Mouse (Mus musculus): ENCODE data around the gene Kctd12.

Kctd12 gene

DNA sequence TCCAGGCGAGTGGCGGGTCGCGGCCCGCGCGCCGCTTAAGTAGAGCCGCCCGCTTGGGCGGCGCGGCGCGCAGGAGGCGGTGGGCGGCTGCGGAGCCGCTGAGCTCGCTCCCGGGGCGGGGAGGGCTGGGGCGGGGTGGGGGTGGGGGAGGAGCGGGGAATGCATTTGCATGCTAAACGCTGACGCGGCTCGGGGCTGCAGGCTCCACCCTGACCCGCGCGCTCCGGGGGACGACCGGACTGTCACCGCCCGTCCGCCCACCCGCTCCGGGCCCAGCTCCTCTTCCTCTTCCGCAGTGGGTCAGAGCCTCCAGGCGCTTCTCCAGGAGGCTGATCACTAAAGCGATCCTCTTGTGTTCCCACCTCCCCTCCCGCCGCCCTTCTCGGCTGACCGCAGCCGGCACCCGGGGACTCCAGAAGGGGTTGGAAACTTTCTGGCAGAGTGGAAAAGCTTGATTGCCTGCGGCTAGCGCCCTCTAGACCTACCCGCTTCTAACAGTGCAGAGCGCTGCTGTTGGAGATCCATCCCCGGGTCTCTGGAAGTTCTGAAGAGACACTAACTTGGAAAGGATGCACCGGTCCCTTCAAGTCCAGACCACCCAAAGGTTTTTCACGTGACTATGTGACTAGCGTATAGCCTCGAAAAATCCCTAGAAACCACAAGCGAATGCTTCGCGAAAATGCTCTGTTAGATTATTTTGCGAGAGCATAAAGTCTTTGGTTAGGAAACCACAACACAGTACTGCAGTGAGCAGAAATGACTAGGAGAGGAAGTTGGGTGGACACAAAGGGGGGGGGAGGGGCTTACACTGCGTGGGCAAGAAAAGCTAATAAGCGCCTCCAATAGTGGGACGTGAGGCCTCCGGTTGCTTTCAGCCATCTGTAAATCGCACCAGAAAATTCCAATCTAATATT lies at the start of gene Kctd12:
Gene Kctd12 (minus strand): TSS at position 11 of the 914 bp plus-strand sequence.
- peak; percentile 50 for DNase-seq (ENCODE audit: low spot score)

GRCm38 (mm10) chr14:103029203-103029602 lies 46.8 kb upstream of the Kctd12 start:
- no peak for DNase-seq (ENCODE audit: low spot score)

- DNase-seq (ENCODE audit: low spot score): no peak
Observed at GRCm38 (mm10) chr14:103020046-103020445, 37.6 kb upstream of the Kctd12 start.

- peak; percentile 49 for DNase-seq (ENCODE audit: low spot score)
Observed at GRCm38 (mm10) chr14:103017009-103017408, 34.6 kb upstream of the Kctd12 start.

DNA sequence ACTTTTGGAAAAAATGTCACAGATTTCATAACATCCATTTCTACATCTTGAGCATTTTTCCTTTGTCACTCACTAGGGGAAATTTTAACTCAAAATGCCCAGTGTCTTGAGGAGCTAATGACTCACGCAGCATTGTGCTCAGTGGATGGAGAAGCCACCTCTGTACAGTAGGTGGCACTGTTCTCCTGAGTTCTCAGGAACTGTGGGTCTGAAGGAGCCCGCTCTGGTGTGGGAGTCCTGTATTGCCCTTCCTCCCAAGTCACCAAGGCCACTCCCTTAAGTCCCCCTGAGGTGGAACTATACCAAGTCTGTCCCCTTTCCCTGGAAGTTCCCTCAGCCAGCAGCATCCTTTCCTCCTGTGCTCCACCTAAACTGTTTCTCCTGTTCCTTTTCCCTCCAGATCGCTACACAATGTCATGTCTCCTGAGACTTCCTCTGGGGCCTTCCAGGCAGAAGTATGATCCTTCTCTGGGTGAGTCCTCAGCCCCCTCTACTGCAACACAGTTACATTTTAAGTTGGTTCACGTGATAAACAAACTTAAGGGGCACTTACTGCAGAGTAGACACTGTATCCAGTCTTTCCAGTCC lies 30.2 kb upstream of the Kctd12 start:
- peak; percentile 41 for DNase-seq (ENCODE audit: low spot score)

DNA sequence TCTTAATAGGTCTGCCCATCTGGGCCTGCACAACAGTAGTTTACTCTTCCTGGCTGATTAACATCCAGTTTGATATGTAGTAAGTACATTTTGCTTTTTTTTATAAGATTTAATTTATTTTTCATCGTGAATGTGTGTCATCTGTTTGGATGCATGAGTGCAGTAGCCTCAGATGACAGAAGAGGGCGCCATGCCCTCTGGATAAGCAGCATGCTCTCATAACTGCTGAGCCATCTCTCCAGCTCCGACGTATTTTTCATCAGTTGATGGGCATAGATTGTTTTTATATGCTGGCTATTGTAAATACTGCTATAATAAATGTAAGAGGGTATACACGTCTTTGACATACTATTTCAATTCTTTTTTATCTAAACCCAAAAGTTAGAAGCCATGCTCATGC lies 29.3 kb upstream of the Kctd12 start:
- peak; percentile 22 for DNase-seq (ENCODE audit: low spot score)

DNA sequence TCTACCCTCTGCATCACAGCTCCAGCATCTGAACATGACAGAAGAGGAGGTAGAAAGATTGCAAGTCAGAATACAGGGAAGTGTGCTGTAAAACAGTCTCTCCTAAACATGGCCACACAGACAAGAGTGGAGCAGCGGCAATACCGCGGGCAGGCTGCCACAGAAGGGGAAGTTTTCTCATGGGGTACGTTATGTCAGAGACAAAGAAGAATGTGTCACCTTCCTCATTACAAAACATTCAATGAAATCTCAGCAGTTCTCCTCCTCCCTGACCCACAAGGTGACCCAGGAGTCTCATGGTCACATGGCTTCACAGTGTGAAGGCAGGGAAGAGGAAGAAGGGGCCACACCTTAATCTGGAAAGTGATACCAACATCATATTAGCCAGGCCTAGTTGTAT lies 25.3 kb upstream of the Kctd12 start:
- no peak for DNase-seq (ENCODE audit: low spot score)

- DNase-seq (ENCODE audit: low spot score): peak; percentile 31
Observed at GRCm38 (mm10) chr14:102994662-102995561, 12.5 kb upstream of the Kctd12 start.

GRCm38 (mm10) chr14:102990765-102991164 lies 8.3 kb upstream of the Kctd12 start:
- no peak for DNase-seq (ENCODE audit: low spot score)

DNA sequence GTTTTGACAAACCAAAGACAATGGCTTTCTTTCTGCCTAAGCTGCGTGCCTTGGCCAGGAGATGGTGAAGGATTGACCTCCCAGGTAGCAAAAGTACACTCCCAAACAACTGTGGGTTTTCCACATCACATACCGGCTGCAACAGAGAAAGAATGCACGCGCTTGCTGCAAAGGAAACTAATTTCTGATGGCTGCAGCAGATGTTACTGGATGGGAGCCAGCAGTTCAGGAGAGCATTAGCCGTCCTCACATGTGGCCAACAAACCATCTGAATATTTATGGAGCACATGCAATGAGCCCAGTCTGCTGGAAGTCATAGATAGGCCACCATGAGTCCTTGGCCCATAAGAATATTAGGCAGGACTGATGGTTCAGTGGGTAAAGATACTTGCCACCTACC lies 7.4 kb upstream of the Kctd12 start:
- no peak for DNase-seq (ENCODE audit: low spot score)

GRCm38 (mm10) chr14:102989254-102989653 lies 6.8 kb upstream of the Kctd12 start:
- DNase-seq (ENCODE audit: low spot score): no peak

DNA sequence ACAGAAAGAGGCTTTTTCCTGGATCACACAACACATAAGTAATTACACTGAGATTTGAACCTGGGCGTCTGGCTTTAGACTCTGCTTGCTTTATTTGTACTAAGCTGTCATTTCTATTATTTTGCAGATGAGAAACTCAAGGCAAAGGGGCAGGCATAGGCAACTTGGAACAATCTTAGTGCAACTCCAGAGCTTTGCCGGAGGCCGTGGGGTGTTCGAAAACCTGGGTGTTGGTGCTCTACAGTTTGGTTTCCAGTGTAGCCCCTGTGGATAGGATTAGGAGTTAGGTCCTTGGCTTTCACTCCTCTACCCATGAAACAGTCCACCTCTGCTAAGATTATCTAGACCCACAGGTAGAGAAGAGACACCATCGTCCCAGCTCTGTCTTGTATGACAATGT lies 5.2 kb upstream of the Kctd12 start:
- no peak for DNase-seq (ENCODE audit: low spot score)

DNA sequence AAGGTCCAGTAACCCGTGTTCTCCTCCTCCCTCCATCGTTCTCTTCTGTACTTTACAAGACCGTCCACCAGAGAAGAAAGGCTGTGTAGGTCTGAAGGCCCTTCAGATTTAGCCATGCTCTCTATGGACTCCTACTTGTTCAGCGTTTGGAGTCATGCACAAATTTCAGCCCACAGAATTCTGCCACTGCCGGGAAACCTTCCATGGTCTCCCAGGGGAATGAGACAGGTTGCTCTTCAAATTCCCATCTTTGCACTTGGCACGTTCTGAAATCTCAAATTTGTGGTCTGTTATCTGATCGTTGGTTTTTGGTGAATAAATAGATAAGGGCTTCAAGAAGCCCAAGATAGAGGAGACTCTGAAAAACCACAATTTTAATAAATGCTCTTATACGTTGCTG lies 1.2 kb upstream of the Kctd12 start:
- DNase-seq (ENCODE audit: low spot score): no peak

GRCm38 (mm10) chr14:102982016-102982626 lies 316 bp downstream of the Kctd12 start:
- no peak for DNase-seq (ENCODE audit: low spot score)

- peak; percentile 31 for DNase-seq (ENCODE audit: low spot score)
Observed at GRCm38 (mm10) chr14:102981441-102982015, 909 bp downstream of the Kctd12 start.

DNA sequence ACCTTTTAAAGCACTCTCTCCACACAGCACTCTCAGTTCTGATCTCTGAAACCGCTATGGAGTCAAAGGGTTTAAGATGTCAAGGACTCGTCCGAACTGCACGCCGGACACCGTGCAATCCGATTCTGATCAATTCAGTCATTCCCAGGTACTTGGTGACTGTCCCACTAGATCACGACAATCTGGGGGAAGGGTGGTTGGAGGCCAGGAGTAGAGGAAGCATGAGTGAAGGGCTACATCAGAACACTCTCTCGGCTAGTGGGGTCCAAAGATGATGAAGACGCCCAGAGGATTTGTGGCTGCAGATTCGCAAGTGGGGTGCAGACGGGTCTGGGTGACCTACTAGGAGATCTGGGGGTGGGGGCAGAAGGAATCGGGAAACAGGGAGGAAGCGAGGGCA lies 1.5 kb downstream of the Kctd12 start:
- no peak for DNase-seq (ENCODE audit: low spot score)

DNA sequence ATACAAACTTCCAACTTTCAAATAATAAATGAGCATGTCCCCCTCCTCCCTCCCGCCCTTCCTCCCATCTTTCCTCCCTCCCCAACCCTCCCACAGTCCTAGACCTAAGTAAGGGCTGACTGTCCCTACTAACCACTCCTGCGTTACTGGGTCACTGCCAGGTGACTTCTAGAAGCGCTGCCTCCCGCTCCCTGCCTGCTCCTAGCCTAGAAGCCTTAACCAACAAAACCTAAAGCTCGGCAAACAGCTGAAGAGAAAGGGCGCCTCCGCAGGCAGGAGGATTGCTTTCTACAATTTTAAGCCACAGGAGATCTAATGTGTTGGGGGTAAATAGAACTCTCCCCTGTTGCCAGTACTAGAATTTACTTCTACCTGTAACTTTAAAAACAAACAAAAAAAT lies 2.0 kb downstream of the Kctd12 start:
- peak; percentile 29 for DNase-seq (ENCODE audit: low spot score)

DNA sequence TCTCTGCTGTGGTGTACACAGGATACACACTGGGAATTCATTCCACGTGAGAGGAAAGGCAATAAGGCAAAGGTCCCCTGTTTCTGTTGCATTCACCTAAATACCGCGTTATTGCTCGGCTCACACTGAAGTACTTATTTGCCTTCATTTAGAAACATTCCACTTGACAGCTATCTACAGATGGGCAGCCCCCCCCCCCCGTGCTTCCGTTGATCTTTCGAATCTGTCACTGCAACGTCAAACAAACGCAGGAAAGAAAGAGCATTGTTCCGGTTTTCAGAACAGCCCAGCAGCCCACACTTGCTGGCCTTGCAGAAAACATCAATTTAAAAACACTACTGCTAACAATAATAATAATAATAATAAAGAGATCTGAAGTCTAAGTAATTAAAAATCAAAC lies 2.6 kb downstream of the Kctd12 start:
- peak; percentile 8 for DNase-seq (ENCODE audit: low spot score)

- DNase-seq (ENCODE audit: low spot score): no peak
Observed at GRCm38 (mm10) chr14:102975865-102976264, 6.6 kb downstream of the Kctd12 start.

- no peak for DNase-seq (ENCODE audit: low spot score)
Observed at GRCm38 (mm10) chr14:102968824-102969223, 13.6 kb downstream of the Kctd12 start.

DNA sequence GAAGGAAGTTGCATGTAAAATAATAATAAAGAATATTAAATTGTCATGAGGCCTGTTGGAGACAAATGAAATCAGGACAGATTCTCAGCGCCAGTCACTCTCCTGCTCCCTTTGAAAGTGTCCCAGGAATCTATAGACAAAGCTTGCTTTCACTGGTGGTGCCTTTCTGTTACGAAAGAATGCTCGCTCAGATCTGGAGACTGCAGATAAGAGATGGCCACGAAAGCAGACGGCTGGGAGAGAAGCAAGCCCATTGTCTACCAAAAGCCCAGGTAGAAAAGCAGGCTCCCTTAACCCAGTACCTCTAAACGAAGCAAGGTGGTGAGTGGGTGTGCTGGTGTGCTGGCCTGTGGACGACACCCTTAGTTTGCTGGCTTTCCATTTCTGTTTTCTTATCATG lies 16.2 kb downstream of the Kctd12 start:
- DNase-seq (ENCODE audit: low spot score): no peak

DNA sequence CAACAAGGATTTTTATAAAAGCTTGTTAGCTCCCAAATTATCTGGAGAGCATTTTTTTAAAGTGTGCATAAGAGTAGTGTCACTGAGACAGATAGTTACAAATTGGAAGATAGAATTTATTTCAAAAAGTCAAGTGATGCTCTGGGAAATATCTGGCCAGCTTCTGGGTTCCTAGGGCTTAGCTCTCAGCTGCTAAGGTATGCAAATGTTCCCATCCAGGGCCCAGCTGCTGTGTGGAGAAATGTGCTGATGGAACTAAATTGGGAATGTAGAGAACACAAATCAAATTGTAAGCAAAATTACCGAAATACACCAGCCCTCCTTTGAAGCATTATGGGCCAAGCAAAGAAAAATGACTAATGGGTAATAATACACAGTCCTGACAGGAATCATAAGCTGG lies 16.6 kb downstream of the Kctd12 start:
- DNase-seq (ENCODE audit: low spot score): no peak
